Mouse (Mus musculus): ENCODE data around the gene Miga2. TPM values are rescaled to one million over a fixed set of nuclear protein-coding genes. Genes with fewer than 3 reads are reported as not detected.
A peak's percentile ranks its signal among the peaks of the same experiment; 100 is the strongest.

Miga2 gene
- polyA plus RNA-seq, 1 experiment from 2014 or later: 12.6 TPM

DNA sequence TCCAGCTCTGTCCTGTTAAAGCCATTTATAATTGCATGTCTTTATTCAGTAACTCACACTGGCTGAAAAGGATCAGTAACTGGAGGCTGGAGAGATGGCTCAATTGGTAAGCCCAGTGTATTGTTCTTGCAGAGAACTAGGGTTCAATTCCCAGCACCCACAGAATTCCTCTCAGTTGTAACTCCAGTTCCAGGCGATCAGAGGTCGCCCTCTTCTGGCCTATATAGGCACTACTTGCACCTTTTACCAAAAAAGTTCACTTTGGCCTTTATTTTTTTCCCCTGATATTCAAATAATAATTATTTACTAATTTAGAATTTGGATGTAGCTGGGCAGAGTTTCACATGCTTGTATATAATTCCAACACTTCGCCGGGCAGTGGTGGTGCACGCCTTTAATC is 1.2 kb upstream of the Miga2 start:
- no peak for ATAC-seq
- H3K4me1 ChIP-seq (replicated peaks; ENCODE audit: control insufficient read depth, insufficient read depth, low read length): peaks cover 7% of the 10 kb centered on the region; the same call in 1 of the 2 replicates
- H3K9ac ChIP-seq (ENCODE audit: low read depth, low read length): no peak overlapping the region

DNA sequence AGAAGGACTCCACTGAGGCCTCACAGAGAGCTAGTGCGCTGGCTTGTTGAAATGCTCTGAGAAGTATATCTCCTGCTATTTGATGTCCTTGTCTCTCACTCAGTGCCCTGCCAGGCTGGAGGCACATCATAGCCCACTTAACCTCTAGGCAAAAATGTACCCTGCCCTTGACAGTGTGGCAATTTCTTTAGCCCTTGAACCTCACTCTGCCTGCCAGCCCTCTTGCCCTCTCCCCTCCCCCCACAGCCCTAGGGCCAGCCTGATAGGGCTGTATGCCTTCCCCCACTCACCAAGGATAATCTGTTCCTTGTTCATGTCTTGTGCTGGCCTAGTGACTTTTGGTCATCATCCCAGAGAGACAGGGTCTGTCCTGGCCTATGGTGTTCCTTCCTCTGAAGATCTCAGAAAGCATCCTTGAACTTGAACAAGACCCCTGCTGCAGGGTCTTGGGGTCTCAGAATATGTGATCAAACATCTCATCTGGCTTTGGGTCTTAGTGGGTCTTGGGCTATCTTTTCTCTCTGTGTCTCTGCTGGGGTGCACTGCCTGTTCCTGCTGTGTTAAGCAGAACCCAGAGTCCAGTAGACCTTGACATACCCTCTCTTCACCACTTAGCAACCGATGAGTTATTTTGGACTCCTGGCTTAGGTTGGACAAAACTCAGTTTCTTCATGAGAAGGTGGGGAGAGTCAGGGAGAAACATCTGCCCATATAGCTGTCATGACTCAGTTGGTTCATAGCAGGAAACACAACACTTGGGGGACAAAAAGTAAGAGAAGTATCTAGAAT is 1.4 kb downstream of the Miga2 start:
- Histone ChIP-seq H3K27ac (ENCODE audit: low read depth, low read length) (no peak overlapping the region), H3K9ac (ENCODE audit: low read depth, low read length) (no peak overlapping the region), H3K36me3 (ENCODE audit: control insufficient read depth, insufficient read depth) (peaks cover 30% of the 10 kb centered on the region), H3K4me3 (ENCODE audit: low read depth, low read length) (peak overlapping the region; percentile 91; the same call in 1 of the 2 replicates), H3K4me2 (replicated peaks; ENCODE audit: low read depth) (peak overlapping the region; percentile 93), H3K4me1 (replicated peaks; ENCODE audit: control insufficient read depth, insufficient read depth, low read length) (peaks cover 7% of the 10 kb centered on the region; the same call in 1 of the 2 replicates), H3K27me3 (replicated peaks; ENCODE audit: control insufficient read depth, insufficient read depth, low read length) (no peaks in the 10 kb centered on the region), H3K9me3 (ENCODE audit: control insufficient read depth) (no peaks in the 10 kb centered on the region)
- 86% methylated on average over 2 of the region's 2 CpGs for WGBS
- ATAC-seq: no peak
- TF ChIP-seq CTCF (IDR thresholded peaks at IDR 0.05; ENCODE audit: low read depth): no peak

More for the DNA sequence above, 1.2 kb upstream of the Miga2 start:
- no peak overlapping the region for H3K4me3 ChIP-seq (ENCODE audit: low read depth, low read length)
- TF ChIP-seq CTCF (IDR thresholded peaks at IDR 0.05; ENCODE audit: low read depth): peak; percentile 49
- peaks cover 5% of the 10 kb centered on the region; the same call in 1 of the 2 replicates for H3K36me3 ChIP-seq (ENCODE audit: control insufficient read depth, insufficient read depth)
- H3K9me3 ChIP-seq (ENCODE audit: control insufficient read depth): no peaks in the 10 kb centered on the region
- no peak overlapping the region for H3K27ac ChIP-seq (ENCODE audit: low read depth, low read length)
- WGBS: 78% methylated on average over 5 of the region's 5 CpGs
- H3K27me3 ChIP-seq (replicated peaks; ENCODE audit: control insufficient read depth, insufficient read depth, low read length): no peaks in the 10 kb centered on the region
- no peak overlapping the region for H3K4me2 ChIP-seq (replicated peaks; ENCODE audit: low read depth)

DNA sequence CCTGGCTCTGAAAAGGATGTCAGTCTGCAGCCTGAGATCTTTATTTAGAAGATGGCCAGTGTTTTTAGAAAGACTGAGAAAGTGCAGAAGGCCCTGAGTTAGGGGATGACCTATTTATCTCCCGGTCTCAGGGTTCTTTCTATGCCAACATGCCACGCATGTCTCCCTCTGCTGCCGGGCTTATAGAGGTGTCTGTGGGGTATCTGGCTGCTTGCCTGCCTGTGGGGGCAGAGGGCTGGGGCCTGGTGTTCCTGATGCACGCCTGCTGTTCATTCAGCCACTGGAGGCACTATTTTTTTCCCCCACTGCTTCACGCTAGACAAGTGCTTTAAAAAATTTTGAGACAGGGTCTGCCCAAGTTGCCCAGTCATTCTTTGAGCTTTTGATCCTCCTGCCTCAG is 2.2 kb downstream of the Miga2 start:
- no peak for ATAC-seq
- H3K9ac ChIP-seq (ENCODE audit: low read depth, low read length): no peak overlapping the region
- TF ChIP-seq CTCF (IDR thresholded peaks at IDR 0.05; ENCODE audit: low read depth): no peak
- H3K4me1 ChIP-seq (replicated peaks; ENCODE audit: control insufficient read depth, insufficient read depth, low read length): peaks cover 7% of the 10 kb centered on the region; the same call in 1 of the 2 replicates
- 73% methylated on average over 5 of the region's 5 CpGs for WGBS
- H3K9me3 ChIP-seq (ENCODE audit: control insufficient read depth): no peaks in the 10 kb centered on the region
- no peak overlapping the region for H3K27ac ChIP-seq (ENCODE audit: low read depth, low read length)
- no peak overlapping the region for H3K4me3 ChIP-seq (ENCODE audit: low read depth, low read length)
- no peak overlapping the region for H3K4me2 ChIP-seq (replicated peaks; ENCODE audit: low read depth)
- peaks cover 37% of the 10 kb centered on the region for H3K36me3 ChIP-seq (ENCODE audit: control insufficient read depth, insufficient read depth)
- H3K27me3 ChIP-seq (replicated peaks; ENCODE audit: control insufficient read depth, insufficient read depth, low read length): no peaks in the 10 kb centered on the region

DNA sequence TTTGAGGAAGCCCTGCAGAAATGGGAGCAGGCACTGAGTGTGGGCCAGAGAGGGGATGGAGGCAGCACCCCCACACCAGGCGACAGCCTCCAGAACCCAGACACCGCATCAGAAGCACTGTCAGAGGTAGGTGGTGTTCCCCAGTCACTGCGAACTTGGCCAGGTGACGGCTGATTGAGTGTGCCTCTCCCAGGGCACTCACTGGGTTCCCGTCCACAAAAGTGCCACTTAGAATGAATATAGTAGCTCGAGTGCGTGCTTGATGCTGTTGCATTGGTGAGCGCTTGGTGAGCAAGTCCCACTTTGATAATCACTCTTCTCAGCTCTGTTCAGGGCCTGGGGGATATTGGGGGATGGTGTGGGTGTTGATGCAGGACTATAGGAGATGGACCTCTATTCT is 7.5 kb downstream of the Miga2 start:
- Histone ChIP-seq H3K9ac (ENCODE audit: low read depth, low read length) (no peak overlapping the region), H3K4me1 (replicated peaks; ENCODE audit: control insufficient read depth, insufficient read depth, low read length) (no peaks in the 10 kb centered on the region), H3K9me3 (ENCODE audit: control insufficient read depth) (no peaks in the 10 kb centered on the region), H3K27me3 (replicated peaks; ENCODE audit: control insufficient read depth, insufficient read depth, low read length) (no peaks in the 10 kb centered on the region), H3K27ac (ENCODE audit: low read depth, low read length) (no peak overlapping the region), H3K4me3 (ENCODE audit: low read depth, low read length) (no peak overlapping the region), H3K4me2 (replicated peaks; ENCODE audit: low read depth) (no peak overlapping the region), H3K36me3 (ENCODE audit: control insufficient read depth, insufficient read depth) (peaks cover 79% of the 10 kb centered on the region)
- ATAC-seq: no peak
- TF ChIP-seq CTCF (IDR thresholded peaks at IDR 0.05; ENCODE audit: low read depth): no peak
- 98% methylated on average over 8 of the region's 8 CpGs for WGBS

DNA sequence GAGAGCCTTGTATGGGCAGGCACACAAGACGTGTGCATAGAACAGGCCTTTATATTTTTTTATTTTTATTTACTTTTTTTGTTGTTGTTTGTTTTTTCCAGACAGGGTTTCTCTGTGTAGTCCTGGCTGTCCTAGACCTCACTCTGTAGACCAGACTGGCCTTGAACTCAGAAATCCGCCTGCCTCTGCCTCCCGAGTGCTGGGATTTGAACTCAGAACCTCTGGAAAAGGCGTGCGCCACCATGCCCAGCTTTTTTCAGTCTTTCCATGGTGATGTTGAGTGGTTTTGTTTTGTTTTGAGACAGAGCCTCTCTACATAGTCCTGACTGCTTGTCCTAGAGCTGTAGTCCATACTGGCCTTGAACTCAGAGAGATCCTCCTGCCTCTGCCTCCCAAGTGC is 8.7 kb downstream of the Miga2 start:
- H3K36me3 ChIP-seq (ENCODE audit: control insufficient read depth, insufficient read depth): peaks cover 85% of the 10 kb centered on the region
- no peak for ATAC-seq
- H3K27me3 ChIP-seq (replicated peaks; ENCODE audit: control insufficient read depth, insufficient read depth, low read length): no peaks in the 10 kb centered on the region
- TF ChIP-seq CTCF (IDR thresholded peaks at IDR 0.05; ENCODE audit: low read depth): no peak
- H3K4me1 ChIP-seq (replicated peaks; ENCODE audit: control insufficient read depth, insufficient read depth, low read length): no peaks in the 10 kb centered on the region
- H3K4me3 ChIP-seq (ENCODE audit: low read depth, low read length): no peak overlapping the region
- H3K9ac ChIP-seq (ENCODE audit: low read depth, low read length): no peak overlapping the region
- H3K4me2 ChIP-seq (replicated peaks; ENCODE audit: low read depth): no peak overlapping the region
- WGBS: 99% methylated on average over 5 of the region's 5 CpGs
- no peak overlapping the region for H3K27ac ChIP-seq (ENCODE audit: low read depth, low read length)
- H3K9me3 ChIP-seq (ENCODE audit: control insufficient read depth): no peaks in the 10 kb centered on the region

DNA sequence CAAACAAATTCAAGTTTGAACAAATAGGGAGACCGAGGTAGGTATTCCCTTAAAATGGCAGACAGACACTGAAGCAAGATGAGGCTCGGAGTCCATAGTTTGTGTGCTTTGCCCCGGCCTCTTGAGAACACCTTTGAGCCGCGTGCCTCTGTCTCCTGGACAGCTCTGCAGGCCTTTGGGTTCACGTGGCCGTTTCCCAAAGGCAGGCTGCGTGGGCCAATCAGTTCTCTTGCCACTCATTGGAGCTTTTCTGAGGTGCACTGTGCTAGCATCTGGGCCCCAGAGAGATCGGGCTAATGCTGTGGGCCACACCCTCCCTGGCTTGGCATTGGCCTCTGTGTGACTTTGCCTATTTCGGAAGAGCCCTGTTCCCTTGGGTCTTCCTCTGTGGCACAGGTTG is 11.9 kb downstream of the Miga2 start:
- ATAC-seq: no peak
- no peaks in the 10 kb centered on the region for H3K27me3 ChIP-seq (replicated peaks; ENCODE audit: control insufficient read depth, insufficient read depth, low read length)
- H3K9me3 ChIP-seq (ENCODE audit: control insufficient read depth): no peaks in the 10 kb centered on the region
- H3K36me3 ChIP-seq (ENCODE audit: control insufficient read depth, insufficient read depth): peaks cover 74% of the 10 kb centered on the region
- no peaks in the 10 kb centered on the region for H3K4me1 ChIP-seq (replicated peaks; ENCODE audit: control insufficient read depth, insufficient read depth, low read length)
- no peak for TF ChIP-seq CTCF (IDR thresholded peaks at IDR 0.05; ENCODE audit: low read depth)
- no peak overlapping the region for H3K27ac ChIP-seq (ENCODE audit: low read depth, low read length)
- 91% methylated on average over 10 of the region's 10 CpGs for WGBS
- H3K4me3 ChIP-seq (ENCODE audit: low read depth, low read length): no peak overlapping the region
- no peak overlapping the region for H3K4me2 ChIP-seq (replicated peaks; ENCODE audit: low read depth)
- H3K9ac ChIP-seq (ENCODE audit: low read depth, low read length): no peak overlapping the region

Data from intestine, postnatal 0 days (tissue).